Mouse (Mus musculus) cerebellum, adult 18-20 months (tissue): ENCODE measurements at regions not wholly inside any gene's neighbourhood (a gene's known extent, or its start where the extent isn't known, plus 50 kb on each side); places are given as distances from the start of the nearest gene placed in this dataset.
"Not testable (repeated sequence)": the region's sequence is repeated elsewhere in the genome, so short reads cannot be mapped to it uniquely, and the experiment has no call there.

ENCODE experiments used
- DNase-seq, 2 experiments: peaks; one replicate each; pipeline ENCODE4 v3.0.0; 2021

GRCm38 (mm10) chr10:22556401-22556800, 88.4 kb upstream of the Slc2a12 start:
- DNase-seq, result not testable (repeated sequence)

DNA sequence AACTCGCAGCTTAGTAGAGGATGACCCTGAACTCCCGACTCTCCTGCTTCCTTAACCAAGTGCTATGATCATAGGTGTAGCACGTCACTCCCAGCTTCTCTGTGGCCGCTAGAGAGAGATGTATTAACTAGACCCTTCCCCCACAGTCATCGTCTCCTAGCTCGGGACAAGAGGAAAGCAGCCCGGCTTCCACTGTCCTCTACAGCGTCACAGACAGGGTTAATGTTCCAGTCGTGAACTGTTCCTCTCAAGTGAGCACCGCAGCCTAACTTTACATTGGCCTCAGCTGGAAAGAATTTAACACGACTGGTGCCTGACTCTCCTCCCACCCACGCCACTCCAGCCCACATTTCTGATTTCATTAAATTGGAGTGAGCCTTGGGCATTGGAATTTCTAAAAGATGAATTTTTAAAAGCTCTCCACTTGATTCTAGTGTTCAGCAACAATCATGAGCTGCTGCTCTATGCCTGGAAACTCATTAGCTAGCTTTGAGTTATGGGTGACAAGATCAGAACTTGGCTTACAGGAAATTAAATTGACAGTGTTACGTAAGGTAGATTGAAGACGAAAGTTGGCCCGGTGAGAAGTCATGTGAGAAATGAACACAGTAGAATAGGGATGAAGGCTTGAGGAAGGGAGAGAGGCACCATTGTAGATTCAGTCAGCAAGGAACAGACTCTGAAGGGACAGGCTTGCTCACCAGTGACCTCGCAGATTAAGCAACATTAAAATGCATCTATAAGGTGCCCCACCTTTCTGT, 75.4 kb upstream of the Slc2a12 start:
- not testable (repeated sequence) for DNase-seq

- DNase-seq, result not testable (repeated sequence)
Measured at GRCm38 (mm10) chr10:22574048-22574447, 70.8 kb upstream of the Slc2a12 start.

DNA sequence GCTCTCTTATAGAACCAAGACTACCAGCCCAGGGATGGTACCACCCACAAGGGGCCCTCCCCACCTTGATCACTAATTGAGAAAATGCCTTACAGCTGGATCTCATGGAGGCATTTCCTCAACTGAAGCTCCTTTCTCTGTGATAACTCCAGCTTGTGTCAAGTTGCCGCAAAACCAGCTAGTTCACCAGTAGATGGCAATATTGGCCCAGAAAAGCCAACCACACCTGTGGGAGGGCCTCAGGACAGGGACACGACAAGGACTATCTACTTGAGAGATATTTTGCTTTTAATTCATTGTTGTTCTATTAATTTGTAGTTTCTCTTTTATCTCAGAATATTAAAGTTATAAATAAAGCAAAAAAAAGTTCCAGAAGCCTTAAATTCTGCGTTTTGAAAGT, 65.4 kb upstream of the Slc2a12 start:
- DNase-seq, result peak; percentile 64 to 65

DNA sequence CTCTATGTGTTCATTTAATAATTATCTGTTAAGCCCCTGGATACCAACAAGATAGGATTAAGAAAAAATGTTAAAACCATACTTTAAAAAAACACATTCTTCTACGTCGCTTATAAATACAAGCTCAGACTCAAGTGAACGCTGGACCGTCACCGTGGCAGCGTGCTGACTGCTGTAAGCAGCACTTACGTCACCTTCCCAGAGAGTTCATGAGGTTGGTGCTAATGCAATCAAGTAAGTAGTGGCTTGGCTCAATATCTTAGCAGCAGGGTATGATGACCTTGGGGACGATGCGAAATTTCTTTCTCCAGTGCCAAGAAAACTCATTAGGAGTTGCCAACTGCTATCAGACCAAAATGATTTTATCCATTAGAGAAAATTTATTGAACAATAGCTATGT, 63.5 kb upstream of the Slc2a12 start:
- DNase-seq, result not testable (repeated sequence)

- DNase-seq, result not testable (repeated sequence)
Measured at GRCm38 (mm10) chr10:22583306-22583705, 61.5 kb upstream of the Slc2a12 start.

DNA sequence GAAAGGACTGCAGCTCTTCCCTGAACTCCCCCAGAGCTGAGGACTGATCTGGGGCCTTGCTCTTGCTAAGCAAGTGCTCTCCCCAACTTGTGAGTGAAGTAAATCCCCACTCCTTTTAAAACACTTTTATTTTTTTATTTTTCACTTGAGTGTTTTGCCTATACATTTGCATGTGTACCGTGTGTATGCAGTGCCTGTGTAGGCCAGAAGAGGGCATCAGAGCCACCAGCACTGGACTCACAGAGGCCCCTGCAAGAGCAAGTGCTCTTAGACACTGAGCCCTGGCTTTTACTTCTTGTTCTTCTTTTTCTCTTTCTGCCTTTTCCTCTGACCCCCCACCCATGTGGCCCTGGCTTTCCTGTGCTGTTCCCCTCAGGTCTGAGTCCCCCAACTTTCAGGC, 56.2 kb upstream of the Slc2a12 start:
- DNase-seq, result not testable (repeated sequence)

DNA sequence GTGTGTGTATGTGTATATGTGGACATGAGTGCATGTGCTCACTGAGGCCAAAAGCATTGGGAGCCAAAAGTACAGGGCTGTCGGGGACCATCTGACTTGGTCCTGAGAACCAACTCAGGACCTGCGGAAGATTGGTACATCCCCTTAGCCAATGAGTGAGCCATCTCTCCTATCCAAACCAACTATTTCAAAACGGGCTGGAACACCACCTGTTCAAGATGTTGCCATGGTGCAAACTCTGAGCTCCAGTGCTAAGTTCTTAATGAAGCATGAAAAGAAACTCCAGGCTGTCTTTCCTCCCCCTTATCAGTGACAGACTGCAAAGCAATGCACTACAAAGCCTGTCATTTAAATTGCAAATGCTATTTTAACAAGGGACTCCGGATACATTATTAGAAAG, 53.1 kb upstream of the Slc2a12 start:
- DNase-seq, result not testable (repeated sequence)

DNA sequence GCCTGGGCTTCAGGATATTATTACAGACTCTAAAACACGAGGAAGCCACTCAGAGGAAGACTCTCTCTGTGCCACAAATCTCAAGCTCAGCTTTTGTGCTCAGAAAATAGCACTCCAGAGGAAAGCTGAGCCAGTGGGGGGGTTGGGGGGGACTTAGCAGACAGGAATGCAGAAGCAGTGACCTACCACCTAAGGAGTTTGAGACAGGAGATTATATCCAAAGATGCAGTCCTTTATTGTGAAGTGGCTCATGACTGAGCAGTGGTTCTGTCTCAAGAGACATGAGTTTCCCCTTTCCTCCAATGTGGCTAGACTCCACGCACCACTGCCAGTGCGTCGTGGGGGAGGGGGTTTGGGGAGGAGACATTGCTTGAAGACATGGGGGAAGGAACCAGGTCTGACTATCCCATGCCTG, 52.6 kb upstream of the Slc2a12 start:
- DNase-seq, result not testable (repeated sequence)

DNA sequence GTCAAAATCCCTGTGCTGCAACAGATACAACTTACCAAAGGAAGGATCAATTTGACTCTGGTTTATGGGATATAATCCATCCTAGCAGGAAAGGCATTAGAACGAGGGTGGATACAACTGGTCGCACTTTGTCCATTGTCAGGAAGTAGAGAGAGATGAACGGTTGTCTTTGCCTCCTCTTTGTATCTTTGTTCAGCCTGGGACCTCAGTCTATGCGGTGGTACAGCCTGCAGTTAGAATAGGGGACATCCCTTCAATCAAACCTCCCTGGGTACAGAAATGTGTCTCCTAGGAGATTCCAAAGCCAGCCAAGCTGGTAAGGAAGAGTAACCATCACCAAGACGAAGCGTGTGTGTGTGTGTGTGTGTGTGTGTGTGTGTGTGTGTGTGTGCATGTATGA, 52.1 kb upstream of the Slc2a12 start:
- not testable (repeated sequence) for DNase-seq
